Mouse (Mus musculus) hindbrain, postnatal 0 days (tissue): ENCODE measurements around the gene Rbm19. TPM values are rescaled to one million over a fixed set of nuclear protein-coding genes. Genes with fewer than 3 reads are reported as not detected.

Source experiments
- ATAC-seq: fragments of 200-750 bp; cut with Nextera tagmentation; 2 replicates; pipeline ENCODE4 v1.8.0; 2017; ENCODE audit warnings: mild to moderate bottlenecking, moderate TSS enrichment, moderate library complexity
- DNase-seq: peaks from one replicate; pipeline ENCODE4 v3.0.0-alpha.2; 2015; ENCODE audit warnings: low spot score
- H3K27ac ChIP-seq: fragments of 300-500 bp; sonication (generic); 2 replicates; pipeline ENCODE4 v1.5.1; 2014; ENCODE audit warnings: mild to moderate bottlenecking
- H3K27me3 ChIP-seq: fragments of 300-500 bp; sonication (generic); 2 replicates; pipeline ENCODE4 v1.6.1; 2014; ENCODE audit warnings: low read length, mixed read lengths; ENCODE audit not compliant: insufficient read depth
- H3K36me3 ChIP-seq: fragments of 300-500 bp; sonication (generic); 2 replicates; pipeline ENCODE4 v1.6.1; 2014; ENCODE audit warnings: low read length, mixed read lengths; ENCODE audit not compliant: insufficient read depth
- H3K4me1 ChIP-seq: fragments of 300-500 bp; sonication (generic); 2 replicates; pipeline ENCODE4 v1.6.1; 2014; ENCODE audit warnings: antibody characterized with exemption, low read length, mixed read lengths; ENCODE audit not compliant: insufficient read depth
- H3K4me2 ChIP-seq: fragments of 300-500 bp; sonication (generic); 2 replicates; pipeline ENCODE4 v1.6.1; 2014; ENCODE audit warnings: low read depth, mild to moderate bottlenecking, low read length, moderate library complexity, mixed read lengths
- H3K4me3 ChIP-seq: fragments of 300-500 bp; sonication (generic); 2 replicates; pipeline ENCODE4 v1.5.1; 2014; ENCODE audit warnings: low read length
- H3K9ac ChIP-seq: fragments of 300-500 bp; sonication (generic); replicated peaks from 2 replicates; pipeline ENCODE4 v1.6.1; 2014; ENCODE audit warnings: mild to moderate bottlenecking, low read length, moderate library complexity, mixed read lengths
- H3K9me3 ChIP-seq: fragments of 300-500 bp; sonication (generic); 2 replicates; pipeline ENCODE4 v1.6.1; 2016; ENCODE audit warnings: low read length, mixed read lengths
- CTCF ChIP-seq: IDR thresholded peaks from 2 replicates; pipeline ENCODE4 v1.5.1; 2016; ENCODE audit warnings: antibody characterized with exemption, control low read depth, low read depth
- WGBS: fragments of 180-500 bp; shearing (Covaris S2); extraction: QIAGEN DNeasy Blood & Tissue Kit; methylation state at CpG from one replicate; pipeline ENCODE4 v1.1.7; 2014; 5-methylcytosine and 5-hydroxymethylcytosine counted together
- polyA plus RNA-seq: library from polyadenylated mRNA; unstranded; fragments of >200 nt; fragmentation: Nextera tagmentation; extraction: Ambion mirVana; gene quantifications from 2 replicates; pipeline ENCODE4 v1.2.1, GENCODE M21; 2015
- total RNA-seq: library from RNA; depleted of rRNA; stranded (reverse); fragments of >200 nt; gene quantifications from 2 replicates; pipeline ENCODE4 v1.2.3, GENCODE M21; 2014; rRNA removed

The Rbm19 gene
- total RNA-seq (33.4 and 33.8 TPM in 2 replicates), polyA plus RNA-seq (15.5 and 17.2 TPM in 2 replicates)

DNA sequence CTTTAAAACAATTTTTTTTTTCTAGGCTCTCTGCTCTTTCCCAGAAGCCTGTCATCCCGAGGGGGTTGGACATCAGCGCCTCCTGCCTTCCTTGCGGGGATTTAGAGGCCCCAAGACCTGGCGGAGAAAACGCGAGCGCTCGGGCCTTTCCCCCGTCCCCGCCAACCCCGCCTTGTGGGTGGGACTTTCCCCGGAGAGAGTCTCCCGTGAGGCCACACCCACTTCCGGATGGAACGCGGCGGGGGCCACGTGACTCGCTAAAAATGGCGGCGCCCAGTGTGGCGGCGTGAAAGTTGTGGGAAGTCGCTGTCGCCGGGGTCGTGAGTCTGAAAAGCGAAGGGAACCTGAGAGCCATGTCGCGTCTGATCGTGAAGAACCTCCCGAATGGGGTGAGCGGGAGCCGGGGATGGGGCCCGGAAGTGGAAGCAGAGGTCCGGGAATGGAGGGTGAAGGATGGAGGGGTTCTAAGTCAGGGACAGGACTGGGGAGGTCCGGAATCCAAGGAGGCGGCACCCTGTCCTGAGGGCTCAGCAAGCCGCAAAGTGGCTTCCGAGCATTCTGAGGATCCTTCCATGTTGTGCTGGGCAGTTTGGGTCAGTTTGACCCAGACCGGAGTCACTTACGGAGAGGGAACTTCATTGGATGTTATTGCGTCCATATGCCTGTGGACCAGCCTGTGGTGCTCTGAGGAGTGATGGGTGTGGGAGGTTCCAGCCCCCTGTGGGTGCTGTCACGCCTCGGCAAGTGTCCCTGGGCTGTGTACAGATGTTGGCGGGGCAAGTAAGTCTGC lies at the start of gene Rbm19:
TSS of gene Rbm19 (plus strand) at position 205 of the 790 bp plus-strand sequence.
- Histone ChIP-seq H3K27ac (peak within 1 kb of the TSS; percentile 54; the same call in 1 of the 2 replicates), H3K4me1 (no peaks in the 10 kb centered on the region), H3K9me3 (no peaks in the 10 kb centered on the region), H3K4me3 (peak within 1 kb of the TSS; percentile 75), H3K9ac (peak within 1 kb of the TSS; percentile 54), H3K36me3 (peaks cover 11% of the 10 kb centered on the region), H3K27me3 (no peaks in the 10 kb centered on the region; the same call in 1 of the 2 replicates), H3K4me2 (peak within 1 kb of the TSS; percentile 98)
- ATAC-seq (peak; percentile 93), DNase-seq (peak; percentile 96)
- TF ChIP-seq CTCF: peak; percentile 50
- WGBS: under 1% methylated on average over 46 of the region's 46 CpGs

DNA sequence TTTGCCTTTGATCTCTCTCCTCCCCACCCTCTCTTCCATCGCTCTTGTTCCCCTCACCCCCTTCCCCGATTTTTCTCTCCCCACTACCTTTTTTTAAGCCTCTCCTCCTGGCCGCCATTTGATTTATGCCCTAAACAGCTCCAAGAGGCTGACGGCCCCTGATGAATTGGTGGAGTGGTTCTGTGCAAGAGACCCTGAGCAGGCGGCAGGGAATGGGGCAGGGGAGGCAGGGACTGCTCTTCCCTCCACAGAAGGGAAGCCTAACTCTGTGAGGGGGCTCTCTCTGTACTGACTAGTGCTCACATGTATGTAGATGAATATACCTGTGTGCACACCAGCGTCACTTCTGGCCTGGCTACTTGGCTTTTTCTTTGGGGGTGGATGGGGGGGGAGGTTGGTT lies 49.0 kb upstream of the Rbm19 start:
- no peaks in the 10 kb centered on the region for H3K27me3 ChIP-seq
- no peak overlapping the region for H3K4me3 ChIP-seq
- H3K4me1 ChIP-seq: no peaks in the 10 kb centered on the region
- 53% methylated on average over 6 of the region's 6 CpGs for WGBS
- no peaks in the 10 kb centered on the region for H3K9me3 ChIP-seq
- no peak for TF ChIP-seq CTCF
- no peaks in the 10 kb centered on the region for H3K36me3 ChIP-seq
- DNase-seq: no peak
- no peak overlapping the region for H3K9ac ChIP-seq
- no peak overlapping the region for H3K27ac ChIP-seq
- no peak for ATAC-seq
- no peak overlapping the region for H3K4me2 ChIP-seq

DNA sequence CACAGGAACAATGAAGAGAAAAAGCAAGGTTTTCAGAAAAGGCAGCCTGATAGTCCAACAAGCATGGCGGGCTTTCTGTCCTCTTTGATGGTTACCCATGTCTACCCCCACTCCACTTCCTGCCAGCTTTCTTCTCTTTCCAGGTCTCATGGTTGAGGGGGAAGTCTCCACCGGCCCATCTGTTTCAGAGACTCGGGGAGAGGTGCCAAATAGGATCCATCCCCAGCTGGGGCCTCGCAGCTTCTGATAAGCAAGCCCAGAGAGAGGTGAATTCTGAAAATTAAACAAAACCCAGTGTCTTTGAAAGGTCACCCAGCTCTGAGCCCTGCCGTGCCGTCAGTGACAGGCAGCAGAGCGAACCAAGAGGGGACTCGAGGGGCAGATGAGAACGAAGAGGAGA lies 42.2 kb upstream of the Rbm19 start:
- Histone ChIP-seq H3K4me3 (no peak overlapping the region), H3K27me3 (no peaks in the 10 kb centered on the region), H3K9me3 (no peaks in the 10 kb centered on the region), H3K27ac (no peak overlapping the region), H3K4me2 (no peak overlapping the region), H3K9ac (no peak overlapping the region), H3K4me1 (no peaks in the 10 kb centered on the region), H3K36me3 (no peaks in the 10 kb centered on the region)
- ATAC-seq (no peak), DNase-seq (peak; percentile 12)
- no peak for TF ChIP-seq CTCF
- 52% methylated on average over 9 of the region's 9 CpGs for WGBS

DNA sequence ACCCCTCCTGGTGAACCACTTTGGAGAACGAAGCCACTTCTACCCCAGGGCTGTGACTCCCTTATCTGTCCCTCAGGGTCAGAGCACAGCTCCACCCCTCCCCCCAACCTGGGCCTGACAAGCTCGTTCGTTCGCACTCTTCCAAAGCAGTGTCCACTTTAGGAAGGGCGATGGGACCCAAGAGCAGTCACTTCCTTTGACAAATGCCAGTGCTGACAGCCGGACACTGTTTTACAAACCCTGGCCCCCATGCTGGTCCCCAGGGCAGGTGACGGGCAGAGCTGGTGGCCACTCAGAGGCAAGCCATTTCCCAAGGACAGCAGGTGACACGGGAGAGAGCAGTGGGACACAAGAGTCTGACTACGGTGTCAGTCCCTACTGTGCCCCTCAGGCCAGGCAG lies 36.2 kb upstream of the Rbm19 start:
- 72% methylated on average over 9 of the region's 9 CpGs for WGBS
- no peaks in the 10 kb centered on the region for H3K9me3 ChIP-seq
- no peak overlapping the region for H3K4me2 ChIP-seq
- no peak for TF ChIP-seq CTCF
- no peaks in the 10 kb centered on the region for H3K4me1 ChIP-seq
- no peak overlapping the region for H3K9ac ChIP-seq
- no peak overlapping the region for H3K4me3 ChIP-seq
- no peak for ATAC-seq
- no peaks in the 10 kb centered on the region for H3K36me3 ChIP-seq
- H3K27me3 ChIP-seq: no peaks in the 10 kb centered on the region
- DNase-seq: no peak
- H3K27ac ChIP-seq: no peak overlapping the region

DNA sequence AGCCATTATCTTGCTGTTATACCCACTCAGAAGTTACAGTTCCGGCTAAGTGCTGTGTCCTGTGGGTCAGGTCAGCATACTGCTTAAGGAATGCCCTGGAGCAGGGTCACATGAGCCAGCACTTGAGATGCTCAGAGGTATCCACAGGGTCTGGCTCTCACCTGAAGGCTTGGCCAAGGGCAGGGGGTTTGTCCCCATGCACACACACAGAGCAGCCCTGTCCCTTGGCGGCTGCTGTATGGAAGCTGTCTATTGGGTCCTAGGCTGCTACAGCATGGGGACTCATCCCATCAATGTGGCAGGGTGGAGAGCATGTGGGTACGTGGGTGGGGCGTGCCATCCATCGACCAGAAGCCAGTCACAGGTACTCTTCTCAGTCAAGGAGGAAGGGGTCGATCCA lies 35.8 kb upstream of the Rbm19 start:
- Histone ChIP-seq H3K9ac (no peak overlapping the region), H3K4me1 (no peaks in the 10 kb centered on the region), H3K4me3 (no peak overlapping the region), H3K9me3 (no peaks in the 10 kb centered on the region), H3K27ac (no peak overlapping the region), H3K4me2 (no peak overlapping the region), H3K27me3 (no peaks in the 10 kb centered on the region), H3K36me3 (no peaks in the 10 kb centered on the region)
- WGBS: 90% methylated on average over 6 of the region's 6 CpGs
- no peak for TF ChIP-seq CTCF
- DNase-seq (no peak), ATAC-seq (no peak)

DNA sequence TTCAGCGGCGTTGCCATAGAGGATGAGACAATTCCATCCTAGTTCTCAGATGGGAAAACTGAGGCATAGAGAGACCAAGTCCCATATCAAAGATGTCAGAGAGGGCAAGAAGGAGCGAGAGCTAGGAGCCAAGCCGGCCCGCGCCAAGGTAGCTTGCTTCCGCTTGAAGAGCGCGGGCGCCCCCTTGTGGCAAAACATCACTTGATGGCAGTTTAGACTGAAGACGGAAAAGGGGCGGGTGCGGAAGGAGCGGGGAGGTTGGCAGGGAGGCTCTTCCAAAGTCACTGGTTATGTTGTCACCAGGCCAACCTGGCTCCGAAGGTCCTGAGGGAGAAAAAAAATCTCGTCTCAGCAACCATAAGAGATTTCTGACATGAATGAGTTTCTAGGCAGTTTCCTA lies 27.7 kb upstream of the Rbm19 start:
- 0 out of 2 replicates have a peak, but pooled peaks have one; percentile 59 for ATAC-seq

DNA sequence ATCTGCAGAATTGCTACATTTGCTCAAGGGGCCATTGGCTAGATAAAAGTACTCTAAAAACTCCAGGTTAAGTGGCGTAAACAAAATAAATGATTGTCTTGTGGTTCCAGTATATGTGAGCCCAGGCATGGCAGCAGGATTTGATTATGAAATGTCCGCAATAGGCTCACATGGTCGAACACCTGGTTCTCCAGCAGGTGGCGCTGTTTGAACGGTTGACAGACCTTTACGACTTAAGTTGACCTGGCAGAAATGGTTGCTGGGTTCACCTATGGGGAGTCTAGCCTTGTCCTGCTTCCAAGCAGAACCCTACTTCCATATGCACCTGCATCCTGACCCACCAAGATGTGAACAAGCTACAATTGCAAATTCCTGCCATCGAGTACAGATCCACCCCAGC lies 21.7 kb upstream of the Rbm19 start:
- DNase-seq (peak; percentile 60), ATAC-seq (no peak)
- 53% methylated on average over 7 of the region's 7 CpGs for WGBS
- no peaks in the 10 kb centered on the region for H3K9me3 ChIP-seq
- peaks cover 3% of the 10 kb centered on the region; the same call in 1 of the 2 replicates for H3K27me3 ChIP-seq
- H3K36me3 ChIP-seq: no peaks in the 10 kb centered on the region
- no peak overlapping the region for H3K27ac ChIP-seq
- H3K4me3 ChIP-seq: no peak overlapping the region
- no peak overlapping the region for H3K9ac ChIP-seq
- no peaks in the 10 kb centered on the region for H3K4me1 ChIP-seq
- peak; percentile 59 for TF ChIP-seq CTCF
- no peak overlapping the region for H3K4me2 ChIP-seq

More for the DNA sequence above, 27.7 kb upstream of the Rbm19 start:
- Histone ChIP-seq H3K9ac (no peak overlapping the region), H3K4me2 (peak overlapping the region; percentile 24; the same call in 1 of the 2 replicates), H3K9me3 (no peaks in the 10 kb centered on the region), H3K4me3 (no peak overlapping the region), H3K27ac (no peak overlapping the region), H3K36me3 (no peaks in the 10 kb centered on the region), H3K27me3 (peaks cover 11% of the 10 kb centered on the region), H3K4me1 (no peaks in the 10 kb centered on the region)
- WGBS: 2% methylated on average over 16 of the region's 16 CpGs
- peak; percentile 99 for TF ChIP-seq CTCF
- DNase-seq: peak; percentile 97
